Mouse (Mus musculus) cerebellum, adult 11 months (tissue): Measurements from ENCODE around the gene Abcb4.
"Not testable (repeated sequence)": the region's sequence is repeated elsewhere in the genome, so short reads cannot be mapped to it uniquely, and the experiment has no call there.

Experiments
- DNase-seq: peaks from one replicate; pipeline ENCODE4 v3.0.0; 2022

Gene Abcb4

GRCm38 (mm10) chr5:8911567-8912198 lies 18.2 kb downstream of the Abcb4 start:
- DNase-seq: no peak

GRCm38 (mm10) chr5:8916400-8916799 lies 22.9 kb downstream of the Abcb4 start:
- no peak for DNase-seq

- DNase-seq: no peak
Observed at GRCm38 (mm10) chr5:8917069-8917468, 23.6 kb downstream of the Abcb4 start.

GRCm38 (mm10) chr5:8928440-8928839 lies 34.9 kb downstream of the Abcb4 start:
- no peak for DNase-seq

GRCm38 (mm10) chr5:8937965-8938364 lies 44.4 kb downstream of the Abcb4 start:
- no peak for DNase-seq

GRCm38 (mm10) chr5:8941266-8941665 lies 47.7 kb downstream of the Abcb4 start:
- not testable (repeated sequence) for DNase-seq

- no peak for DNase-seq
Observed at GRCm38 (mm10) chr5:8943836-8944235, 50.3 kb downstream of the Abcb4 start.

- DNase-seq: no peak
Observed at GRCm38 (mm10) chr5:8947423-8948110, 54.0 kb downstream of the Abcb4 start.

- DNase-seq: no peak
Observed at GRCm38 (mm10) chr5:8953660-8954059, 60.1 kb downstream of the Abcb4 start.

- no peak for DNase-seq
Observed at GRCm38 (mm10) chr5:8955544-8955943, 62.0 kb downstream of the Abcb4 start.

GRCm38 (mm10) chr5:8960534-8960933 lies 67.0 kb downstream of the Abcb4 start:
- DNase-seq: no peak

GRCm38 (mm10) chr5:8964487-8964886 lies 71.0 kb downstream of the Abcb4 start:
- DNase-seq: no peak

GRCm38 (mm10) chr5:8970694-8971093 lies 77.2 kb downstream of the Abcb4 start:
- no peak for DNase-seq

- DNase-seq: no peak
Observed at GRCm38 (mm10) chr5:8972355-8972754, 78.8 kb downstream of the Abcb4 start.

GRCm38 (mm10) chr5:8974721-8975120 lies 81.2 kb downstream of the Abcb4 start:
- no peak for DNase-seq

GRCm38 (mm10) chr5:8985470-8985869 lies 92.0 kb downstream of the Abcb4 start:
- no peak for DNase-seq

- no peak for DNase-seq
Observed at GRCm38 (mm10) chr5:8987925-8988324, 94.4 kb downstream of the Abcb4 start.

GRCm38 (mm10) chr5:8990526-8990925 lies 97.0 kb downstream of the Abcb4 start:
- DNase-seq: no peak

GRCm38 (mm10) chr5:8991626-8992025 lies 98.1 kb downstream of the Abcb4 start:
- DNase-seq: no peak

GRCm38 (mm10) chr5:8995966-8996685 lies 102.6 kb downstream of the Abcb4 start:
- DNase-seq: no peak

GRCm38 (mm10) chr5:8996686-8997512 lies 103.4 kb downstream of the Abcb4 start, which contains the start of gene Crot:
Gene Crot, minus strand, starts transcription at chr5:8997324.
- peak; percentile 89 for DNase-seq

- no peak for DNase-seq
Observed at GRCm38 (mm10) chr5:8997513-8997895, 104.0 kb downstream of the Abcb4 start.

GRCm38 (mm10) chr5:8999108-8999507 lies 105.6 kb downstream of the Abcb4 start:
- DNase-seq: no peak
